Mouse (Mus musculus): ENCODE measurements around the gene Tex30.

DNA sequence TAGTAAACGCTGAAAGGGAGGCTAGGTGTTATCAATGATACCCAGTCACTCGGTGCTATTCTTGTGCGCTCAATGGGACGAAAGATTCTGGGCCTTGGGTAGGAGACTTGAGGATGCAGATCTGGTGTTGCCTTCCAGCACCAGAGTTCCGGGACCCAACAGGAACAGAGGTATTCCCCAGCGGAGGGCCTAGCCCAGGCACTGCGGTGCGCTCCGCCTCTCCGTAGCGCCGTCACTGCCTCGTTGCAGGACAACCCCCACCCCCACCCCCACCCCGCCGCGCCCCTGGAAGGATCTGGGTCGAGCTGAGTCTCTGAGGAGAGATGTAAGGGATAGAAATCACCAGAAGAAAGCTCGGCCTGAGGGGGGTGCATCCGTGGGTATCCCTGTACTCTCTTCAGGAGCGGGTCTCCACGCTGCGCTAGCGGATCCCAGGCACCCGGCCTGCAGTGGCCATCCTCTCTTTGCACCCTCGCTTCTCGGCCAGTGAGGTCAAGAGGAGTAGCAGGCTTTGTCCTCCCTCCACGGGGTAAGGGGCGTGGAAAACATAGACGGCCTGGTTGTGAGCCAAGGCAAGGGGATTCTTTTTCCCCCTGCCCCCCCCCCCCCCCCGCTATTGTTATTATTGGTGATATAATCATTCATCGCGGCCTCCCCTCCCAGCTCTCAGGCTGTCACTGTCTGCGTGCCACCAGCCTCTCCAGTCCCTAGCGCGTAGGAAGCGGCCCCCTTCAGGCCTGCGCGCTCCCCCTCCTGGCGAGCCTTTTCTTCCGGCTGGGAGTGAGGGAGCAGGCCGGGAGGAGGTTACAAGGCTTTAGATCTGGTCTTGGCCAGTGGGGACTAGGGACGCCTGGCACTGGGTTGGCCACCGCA lies 17.2 kb upstream of the Tex30 start:
- TF ChIP-seq EP300 (IDR thresholded peaks at IDR 0.05; ENCODE audit: low read length) (no peak), USF2 (conservative IDR thresholded peaks at IDR 0.05; ENCODE audit: low read depth, low read length) (no peak), ZNF384 (IDR thresholded peaks at IDR 0.05; ENCODE audit: low read depth, low read length) (no peak), TBP (conservative IDR thresholded peaks at IDR 0.05; ENCODE audit: low read depth, low read length) (no peak), MAFK (IDR thresholded peaks at IDR 0.05; ENCODE audit: insufficient replicate concordance, low read length) (no peak), HCFC1 (IDR thresholded peaks at IDR 0.05; ENCODE audit: low read depth, low read length) (no peak), POLR2A (IDR thresholded peaks at IDR 0.05; ENCODE audit: low read depth, low read length) (no peak), ZKSCAN1 (IDR thresholded peaks at IDR 0.05; ENCODE audit: borderline replicate concordance, low read depth, low read length) (no peak), KAT2A (IDR thresholded peaks at IDR 0.05; ENCODE audit: insufficient replicate concordance, low read length) (no peak), NRF1 (IDR thresholded peaks at IDR 0.05; ENCODE audit: low read depth, low read length) (no peak)
